Mouse (Mus musculus): ENCODE measurements around the gene Pou2f3. TPM values are rescaled to one million over a fixed set of nuclear protein-coding genes. Genes with fewer than 3 reads are reported as not detected.
A peak's percentile ranks its signal among the peaks of the same experiment; 100 is the strongest.

Pou2f3 gene
- not detected in 2 replicates for total RNA-seq (2017)

DNA sequence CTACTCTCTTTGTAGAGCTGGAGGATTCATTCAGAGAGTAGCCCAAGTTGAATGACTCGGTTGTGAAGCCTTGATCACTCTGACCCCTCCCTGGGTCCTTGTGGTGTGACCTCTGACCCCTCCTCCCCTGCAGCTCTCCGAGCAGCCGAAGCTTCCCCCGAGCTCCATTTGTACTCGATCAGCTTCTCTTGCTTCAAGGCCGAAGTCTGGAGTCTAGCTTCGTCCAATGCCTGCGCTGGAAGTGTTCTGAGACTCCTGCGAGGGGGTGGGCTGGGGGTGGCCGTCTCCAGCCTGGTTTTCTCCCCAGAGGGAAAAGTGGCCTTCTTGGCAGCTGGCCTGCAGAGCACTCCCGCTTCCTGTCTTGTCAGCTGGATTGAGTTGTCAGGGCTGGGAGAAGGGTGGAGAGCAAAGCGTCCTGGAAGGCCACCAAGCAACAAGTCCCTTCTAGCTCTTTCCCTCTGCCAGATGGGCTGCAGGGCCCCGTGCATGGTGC, at the start of gene Pou2f3:
Pou2f3 (minus strand) TSS at position 180 of the 493 bp plus-strand sequence.
- no peak for ATAC-seq (replicated peaks in 1 of 2; ENCODE audit: insufficient read depth in 1 of 2, low FRiP score in 2 of 2, low TSS enrichment in 1 of 2, low read depth in 1 of 2, poor library complexity in 2 of 2, severe bottlenecking in 2 of 2)

DNA sequence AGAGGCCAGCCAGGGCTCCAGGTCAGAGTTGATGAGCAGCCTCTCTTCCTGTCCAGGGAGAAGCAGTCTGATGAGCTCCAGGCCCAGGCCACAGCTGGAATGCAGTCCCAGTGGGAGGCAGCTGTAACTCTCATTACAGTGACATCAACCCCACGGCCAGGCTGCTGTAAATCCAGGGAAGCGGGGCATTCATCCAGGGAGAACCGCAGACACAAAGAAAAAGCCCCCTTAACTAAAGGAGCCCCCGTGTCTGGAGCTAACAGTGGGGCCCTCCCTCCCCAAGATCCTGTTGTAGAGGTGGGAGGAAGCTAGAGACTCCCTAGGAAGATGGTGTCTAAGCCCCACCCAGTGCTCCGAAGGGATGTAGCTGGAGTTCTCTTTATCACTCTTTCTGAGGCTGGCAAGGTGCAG, 43.1 kb upstream of the Pou2f3 start:
- no peak for ATAC-seq (replicated peaks in 1 of 2; ENCODE audit: insufficient read depth in 1 of 2, low FRiP score in 2 of 2, low TSS enrichment in 1 of 2, low read depth in 1 of 2, poor library complexity in 2 of 2, severe bottlenecking in 2 of 2)

GRCm38 (mm10) chr9:43252790-43253189, 42.6 kb upstream of the Pou2f3 start:
- ATAC-seq (replicated peaks in 1 of 2; ENCODE audit: insufficient read depth in 1 of 2, low FRiP score in 2 of 2, low TSS enrichment in 1 of 2, low read depth in 1 of 2, poor library complexity in 2 of 2, severe bottlenecking in 2 of 2): no peak

DNA sequence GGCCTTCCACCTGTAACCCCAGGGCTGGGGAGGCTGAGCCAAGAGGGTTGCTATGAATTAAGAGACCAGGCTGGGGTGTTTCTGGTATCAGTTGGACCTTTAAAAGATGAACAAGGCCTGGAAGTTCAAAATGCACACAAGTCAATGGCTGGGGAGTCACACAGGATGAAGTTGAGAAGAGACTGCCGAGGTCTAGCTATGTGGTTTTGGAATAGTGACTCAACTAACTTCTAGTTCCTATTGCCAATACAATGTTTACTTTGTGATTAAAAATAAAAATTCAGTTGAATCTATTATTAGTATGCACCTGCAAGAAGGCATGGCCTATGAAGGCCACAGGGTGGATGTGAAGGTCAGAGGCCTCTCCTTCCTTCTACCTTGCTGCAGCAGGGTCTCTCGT, 41.6 kb upstream of the Pou2f3 start:
- ATAC-seq (replicated peaks in 1 of 2; ENCODE audit: insufficient read depth in 1 of 2, low FRiP score in 2 of 2, low TSS enrichment in 1 of 2, low read depth in 1 of 2, poor library complexity in 2 of 2, severe bottlenecking in 2 of 2): no peak

GRCm38 (mm10) chr9:43246738-43247180, 36.6 kb upstream of the Pou2f3 start:
- ATAC-seq (replicated peaks in 1 of 2; ENCODE audit: insufficient read depth in 1 of 2, low FRiP score in 2 of 2, low TSS enrichment in 1 of 2, low read depth in 1 of 2, poor library complexity in 2 of 2, severe bottlenecking in 2 of 2): no peak

- no peak for ATAC-seq (replicated peaks in 1 of 2; ENCODE audit: insufficient read depth in 1 of 2, low FRiP score in 2 of 2, low TSS enrichment in 1 of 2, low read depth in 1 of 2, poor library complexity in 2 of 2, severe bottlenecking in 2 of 2)
These were observed 35.8 kb upstream of the Pou2f3 start for GRCm38 (mm10) chr9:43245801-43246570.

GRCm38 (mm10) chr9:43242432-43242831, 32.3 kb upstream of the Pou2f3 start:
- peak in 1 of 2 experiments; percentile 31; a peak in 1 of 4 replicates for ATAC-seq (replicated peaks in 1 of 2; ENCODE audit: insufficient read depth in 1 of 2, low FRiP score in 2 of 2, low TSS enrichment in 1 of 2, low read depth in 1 of 2, poor library complexity in 2 of 2, severe bottlenecking in 2 of 2)

GRCm38 (mm10) chr9:43241970-43242369, 31.8 kb upstream of the Pou2f3 start:
- ATAC-seq (replicated peaks in 1 of 2; ENCODE audit: insufficient read depth in 1 of 2, low FRiP score in 2 of 2, low TSS enrichment in 1 of 2, low read depth in 1 of 2, poor library complexity in 2 of 2, severe bottlenecking in 2 of 2): no peak

- ATAC-seq (replicated peaks in 1 of 2; ENCODE audit: insufficient read depth in 1 of 2, low FRiP score in 2 of 2, low TSS enrichment in 1 of 2, low read depth in 1 of 2, poor library complexity in 2 of 2, severe bottlenecking in 2 of 2): no peak
These were observed 31.1 kb upstream of the Pou2f3 start for GRCm38 (mm10) chr9:43241291-43241690.

DNA sequence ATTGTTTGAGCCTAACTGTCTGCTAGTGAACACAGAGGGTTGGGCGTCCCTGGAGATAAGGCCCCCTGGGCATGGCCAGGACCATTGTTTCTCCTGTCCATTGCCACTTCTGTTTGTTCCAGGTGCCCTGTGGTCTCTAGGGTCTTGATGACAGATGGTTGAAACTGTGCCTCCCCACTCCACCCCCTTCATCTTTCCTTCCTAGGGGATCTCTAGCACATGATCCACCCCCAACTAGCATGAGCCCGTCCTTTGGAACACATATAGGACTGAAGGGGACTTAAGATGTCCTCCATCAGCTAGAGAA, 30.4 kb upstream of the Pou2f3 start:
- ATAC-seq (replicated peaks in 1 of 2; ENCODE audit: insufficient read depth in 1 of 2, low FRiP score in 2 of 2, low TSS enrichment in 1 of 2, low read depth in 1 of 2, poor library complexity in 2 of 2, severe bottlenecking in 2 of 2): no peak

DNA sequence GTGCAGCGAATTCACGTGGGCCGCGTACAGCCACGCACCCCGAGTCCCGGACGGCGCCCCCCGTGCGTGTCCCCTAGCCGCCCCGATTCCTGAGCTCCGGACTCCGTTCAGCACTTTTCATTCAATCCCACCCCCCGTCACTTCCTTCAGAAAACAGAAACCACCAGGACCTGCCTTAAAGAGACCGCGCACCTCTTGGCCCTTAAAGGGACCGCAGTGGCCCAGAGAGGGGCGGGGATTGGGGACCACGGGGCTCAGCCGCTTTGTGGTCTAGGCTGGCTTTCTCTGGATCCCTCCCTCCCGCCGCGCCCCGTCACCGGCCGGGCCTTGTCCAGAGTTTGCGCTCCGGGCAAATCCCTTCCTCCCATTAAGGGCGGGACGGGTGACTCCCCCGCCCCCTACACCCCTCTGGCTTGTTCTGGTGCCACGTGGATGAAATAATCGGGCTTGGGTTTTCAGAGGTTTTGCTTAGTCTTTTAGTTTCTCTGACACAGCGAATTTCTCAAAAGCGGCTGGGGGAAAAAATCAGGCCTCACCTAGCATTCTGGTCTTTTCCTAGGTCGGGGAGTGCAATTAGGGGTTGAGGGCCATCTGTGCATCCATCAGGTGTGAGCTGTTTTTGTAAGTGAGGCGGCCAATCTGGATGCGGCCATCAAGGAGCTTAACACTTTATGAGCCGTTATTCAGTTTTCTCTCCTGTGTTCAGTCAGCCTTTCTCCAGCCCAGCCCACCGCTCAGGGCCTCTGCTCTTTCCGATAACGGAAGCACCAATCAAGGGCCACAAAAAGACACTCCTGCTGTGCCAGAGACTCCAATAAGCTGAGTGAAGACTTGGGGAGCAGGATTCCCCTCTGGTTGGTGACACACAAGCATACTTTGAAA, 29.8 kb upstream of the Pou2f3 start, which contains the start of gene Oaf:
Oaf (minus strand) TSS at position 200 of the 882 bp plus-strand sequence.
- peak; percentile 54 to 63 for ATAC-seq (replicated peaks in 1 of 2; ENCODE audit: insufficient read depth in 1 of 2, low FRiP score in 2 of 2, low TSS enrichment in 1 of 2, low read depth in 1 of 2, poor library complexity in 2 of 2, severe bottlenecking in 2 of 2)

DNA sequence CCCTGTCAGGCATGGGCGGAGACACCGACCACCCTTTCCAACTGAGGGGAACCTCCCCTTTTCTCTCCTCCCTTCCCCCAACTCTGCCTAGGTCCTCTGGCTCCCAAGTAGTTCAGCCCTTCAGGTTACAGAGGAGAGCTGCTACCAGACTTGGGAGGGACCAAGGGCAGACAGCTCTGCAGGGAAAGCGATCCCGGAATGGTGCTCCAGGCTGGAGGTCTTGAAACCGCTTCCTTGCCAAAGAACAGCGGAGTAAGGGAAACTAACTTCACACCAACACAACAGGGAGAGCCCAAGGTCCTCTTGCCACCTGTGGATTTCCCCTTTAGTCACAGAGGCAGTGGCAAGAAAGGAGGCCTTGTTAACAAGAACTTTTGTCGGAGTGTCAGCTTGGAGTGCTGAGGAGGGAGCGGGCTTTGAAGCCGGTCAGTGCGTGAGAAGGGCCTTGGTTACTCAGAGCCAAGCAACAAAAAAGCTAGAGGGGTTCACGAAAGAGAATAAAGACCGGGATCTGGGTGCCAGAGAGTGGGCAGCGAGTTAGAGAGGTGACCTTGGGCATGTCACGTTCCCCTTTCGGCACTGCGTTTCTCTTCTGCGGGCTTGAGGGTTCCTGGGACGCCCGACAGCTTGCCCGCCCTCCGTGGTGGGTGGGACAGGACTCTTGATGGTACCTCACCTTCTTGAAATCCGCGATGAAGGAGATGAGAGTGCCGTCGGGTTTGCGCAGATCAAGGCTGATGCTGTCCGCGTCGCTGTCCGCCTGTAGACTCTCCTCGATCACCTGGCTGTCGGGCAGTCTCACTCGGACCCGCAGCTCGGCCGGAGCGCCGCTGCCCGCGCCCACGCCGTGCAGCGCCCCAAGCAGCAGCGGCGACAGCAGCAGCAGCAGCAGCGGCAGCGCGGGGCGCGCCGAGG, 28.7 kb upstream of the Pou2f3 start:
- no peak for ATAC-seq (replicated peaks in 1 of 2; ENCODE audit: insufficient read depth in 1 of 2, low FRiP score in 2 of 2, low TSS enrichment in 1 of 2, low read depth in 1 of 2, poor library complexity in 2 of 2, severe bottlenecking in 2 of 2)

GRCm38 (mm10) chr9:43238167-43238566, 28.0 kb upstream of the Pou2f3 start:
- no peak for ATAC-seq (replicated peaks in 1 of 2; ENCODE audit: insufficient read depth in 1 of 2, low FRiP score in 2 of 2, low TSS enrichment in 1 of 2, low read depth in 1 of 2, poor library complexity in 2 of 2, severe bottlenecking in 2 of 2)

- ATAC-seq (replicated peaks in 1 of 2; ENCODE audit: insufficient read depth in 1 of 2, low FRiP score in 2 of 2, low TSS enrichment in 1 of 2, low read depth in 1 of 2, poor library complexity in 2 of 2, severe bottlenecking in 2 of 2): no peak
These were observed 27.1 kb upstream of the Pou2f3 start for GRCm38 (mm10) chr9:43237111-43237775.

DNA sequence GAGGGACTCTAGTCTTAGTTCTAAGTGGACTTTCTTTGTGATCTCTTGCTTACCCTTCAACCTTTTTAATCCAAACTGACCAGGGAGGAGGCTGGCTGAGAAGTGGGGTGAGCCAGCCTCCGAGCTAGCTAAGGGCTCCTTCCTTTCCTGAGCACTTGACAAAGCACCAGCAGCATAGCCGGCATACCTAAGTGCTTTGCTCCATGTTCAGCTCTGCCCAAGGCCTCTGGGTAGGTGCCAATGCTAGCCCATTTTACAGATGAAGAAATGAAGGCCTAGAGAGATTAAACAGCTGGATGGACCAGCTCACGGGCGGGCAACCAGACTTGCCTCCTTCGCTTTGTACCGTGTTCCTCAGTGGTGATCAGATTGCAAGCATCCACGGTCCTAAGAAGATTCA, 26.4 kb upstream of the Pou2f3 start:
- no peak for ATAC-seq (replicated peaks in 1 of 2; ENCODE audit: insufficient read depth in 1 of 2, low FRiP score in 2 of 2, low TSS enrichment in 1 of 2, low read depth in 1 of 2, poor library complexity in 2 of 2, severe bottlenecking in 2 of 2)

- no peak for ATAC-seq (replicated peaks in 1 of 2; ENCODE audit: insufficient read depth in 1 of 2, low FRiP score in 2 of 2, low TSS enrichment in 1 of 2, low read depth in 1 of 2, poor library complexity in 2 of 2, severe bottlenecking in 2 of 2)
These were observed 25.9 kb upstream of the Pou2f3 start for GRCm38 (mm10) chr9:43236106-43236505.

DNA sequence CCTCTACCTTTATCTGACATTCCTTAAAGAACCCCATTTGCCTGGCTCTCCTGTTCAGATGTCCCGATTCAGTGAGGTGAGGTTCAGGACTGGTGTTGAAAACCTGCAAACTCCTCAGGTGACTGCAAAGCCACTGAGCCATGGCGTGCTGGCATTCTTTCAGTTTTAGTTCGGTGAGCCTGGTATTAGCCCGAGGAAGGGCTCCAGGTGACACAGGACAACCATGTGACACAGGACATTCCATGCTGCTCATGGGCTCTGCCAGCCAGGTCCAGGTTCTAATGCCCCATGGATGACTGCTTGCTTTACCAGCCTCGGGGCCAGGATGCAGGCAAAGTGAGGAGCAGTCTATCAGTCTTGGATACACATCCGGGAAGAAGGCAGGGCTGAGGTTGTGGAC, 25.2 kb upstream of the Pou2f3 start:
- no peak for ATAC-seq (replicated peaks in 1 of 2; ENCODE audit: insufficient read depth in 1 of 2, low FRiP score in 2 of 2, low TSS enrichment in 1 of 2, low read depth in 1 of 2, poor library complexity in 2 of 2, severe bottlenecking in 2 of 2)

Measured in hematopoietic stem cell, adult 5-6 weeks (primary cell).